Mouse (Mus musculus) heart, postnatal 0 days (tissue): ENCODE data around the gene C1s2.

Experiments
- CTCF ChIP-seq: IDR thresholded peaks from 2 replicates; pipeline ENCODE4 v1.5.1; 2016; ENCODE audit warnings: antibody characterized with exemption, control low read depth, low read depth
- EP300 ChIP-seq: IDR thresholded peaks from 2 replicates; pipeline ENCODE4 v1.6.1; 2016; ENCODE audit warnings: antibody characterized with exemption, low read depth

DNA sequence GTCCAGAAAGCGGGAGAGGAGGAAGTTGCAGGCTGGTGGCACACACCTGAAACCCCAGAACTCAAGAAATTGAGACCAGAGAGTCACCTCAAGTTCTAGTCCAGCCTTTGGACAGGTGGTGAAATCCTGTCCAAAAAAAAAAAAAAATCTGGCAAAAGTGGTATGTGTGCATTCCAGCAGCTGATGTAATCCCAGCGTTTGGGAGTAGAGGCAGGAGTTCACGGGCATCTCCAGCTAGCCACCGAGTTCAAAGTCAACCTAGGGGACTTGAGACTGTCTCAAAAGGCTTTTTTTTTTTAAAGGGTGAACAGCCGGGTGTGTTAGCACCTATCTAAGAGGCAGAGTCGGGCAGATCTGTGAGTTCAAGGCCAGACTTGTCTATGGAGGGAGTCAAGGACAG is 40.3 kb upstream of the C1s2 start:
- TF ChIP-seq CTCF (no peak), EP300 (no peak)
